Mouse (Mus musculus) testis, adult 2 months (tissue): ENCODE data around the gene Eed. TPM values are rescaled to one million over a fixed set of nuclear protein-coding genes. Genes with fewer than 3 reads are reported as not detected.
A peak's percentile ranks its signal among the peaks of the same experiment; 100 is the strongest.

Experiments
- H3K27ac ChIP-seq: fragments of 200-500 bp; 2 replicates; pipeline ENCODE4 v1.5.1; 2012; ENCODE audit warnings: low read depth, low read length; ENCODE audit not compliant: control insufficient read depth, insufficient read depth
- H3K27me3 ChIP-seq: fragments of 200-500 bp; 2 replicates; pipeline ENCODE4 v1.6.1; 2012; ENCODE audit warnings: mild to moderate bottlenecking, low read length, moderate library complexity; ENCODE audit not compliant: control insufficient read depth, insufficient read depth
- H3K36me3 ChIP-seq: fragments of 200-500 bp; 2 replicates; pipeline ENCODE4 v1.6.1; 2012; ENCODE audit warnings: mild to moderate bottlenecking, low read length; ENCODE audit not compliant: control insufficient read depth, insufficient read depth
- H3K4me1 ChIP-seq: fragments of 200-500 bp; 2 replicates; pipeline ENCODE4 v1.6.1; 2012; ENCODE audit warnings: low read length; ENCODE audit not compliant: control insufficient read depth, insufficient read depth
- H3K4me3 ChIP-seq: fragments of 200-500 bp; 2 replicates; pipeline ENCODE4 v1.5.1; 2012; ENCODE audit warnings: low read depth, mild to moderate bottlenecking, low read length, moderate library complexity, mixed read lengths; ENCODE audit not compliant: control insufficient read depth
- CTCF ChIP-seq: fragments of 200-500 bp; IDR thresholded peaks from 2 replicates; pipeline ENCODE4 v1.5.1; 2012; ENCODE audit warnings: low read depth, mild to moderate bottlenecking, inconsistent platforms, low read length, moderate library complexity; ENCODE audit not compliant: control insufficient read depth, insufficient read depth, insufficient replicate concordance
- POLR2A ChIP-seq: fragments of 200-500 bp; IDR thresholded peaks from 2 replicates; pipeline ENCODE4 v1.6.1; 2012; ENCODE audit warnings: low read depth, mild to moderate bottlenecking, inconsistent platforms, low read length, moderate library complexity; ENCODE audit not compliant: control insufficient read depth
- polyA plus RNA-seq: library from polyadenylated mRNA; depleted of rRNA; stranded (reverse); fragments of >200 nt; gene quantifications from 2 replicates; pipeline ENCODE4 v1.2.3, GENCODE M21; 2012

The Eed gene
- polyA plus RNA-seq, 1 experiment: 19.5 TPM

DNA sequence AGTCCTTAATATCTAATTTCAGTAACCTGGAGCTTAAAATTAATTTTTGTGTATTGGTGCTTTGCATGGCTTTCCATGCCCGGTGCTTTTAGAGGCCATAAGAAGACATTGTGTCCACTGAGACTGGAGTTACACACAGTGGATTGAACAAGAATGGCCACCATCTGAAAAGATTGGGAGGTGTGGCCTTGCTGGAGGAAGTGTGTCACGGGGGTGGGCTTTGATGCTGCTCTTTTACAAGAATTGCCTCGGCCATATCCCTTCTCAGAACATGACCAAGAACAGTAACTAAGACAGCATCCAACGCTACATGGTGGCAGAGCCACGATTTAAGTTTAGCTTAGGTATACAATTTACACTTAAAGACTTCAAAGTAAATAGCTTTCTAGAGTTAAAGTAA lies 26.5 kb downstream of the Eed start:
- Histone ChIP-seq H3K36me3 (no peaks in the 10 kb centered on the region), H3K4me1 (no peaks in the 10 kb centered on the region)
- TF ChIP-seq POLR2A (no peak), CTCF (no peak)

DNA sequence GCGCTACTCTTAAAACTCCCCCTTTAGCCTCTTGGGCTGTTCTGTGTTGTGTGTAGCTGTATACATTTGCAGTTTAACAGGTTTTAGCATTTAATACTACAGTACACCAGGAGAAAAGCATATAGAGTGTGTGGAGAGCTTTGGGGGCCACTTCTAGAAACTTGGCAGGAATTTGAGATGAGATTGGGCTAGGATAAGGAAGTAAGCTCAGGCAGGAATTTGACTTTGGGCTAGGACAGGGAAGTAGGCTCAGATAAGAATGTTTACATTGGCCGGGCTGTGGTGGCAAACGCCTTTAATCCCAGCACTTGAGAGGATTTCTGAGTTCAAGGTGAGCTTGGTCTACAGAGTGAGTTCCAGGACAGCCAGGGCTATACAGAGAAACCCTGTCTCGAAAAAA lies 31.4 kb downstream of the Eed start:
- Histone ChIP-seq H3K4me1 (no peaks in the 10 kb centered on the region), H3K36me3 (no peaks in the 10 kb centered on the region), H3K4me3 (no peak overlapping the region), H3K27ac (no peak overlapping the region), H3K27me3 (no peaks in the 10 kb centered on the region)
- TF ChIP-seq CTCF (no peak), POLR2A (no peak)

More for the DNA sequence above, 26.5 kb downstream of the Eed start:
- Histone ChIP-seq H3K27me3 (no peaks in the 10 kb centered on the region), H3K4me3 (no peak overlapping the region), H3K27ac (no peak overlapping the region)

DNA sequence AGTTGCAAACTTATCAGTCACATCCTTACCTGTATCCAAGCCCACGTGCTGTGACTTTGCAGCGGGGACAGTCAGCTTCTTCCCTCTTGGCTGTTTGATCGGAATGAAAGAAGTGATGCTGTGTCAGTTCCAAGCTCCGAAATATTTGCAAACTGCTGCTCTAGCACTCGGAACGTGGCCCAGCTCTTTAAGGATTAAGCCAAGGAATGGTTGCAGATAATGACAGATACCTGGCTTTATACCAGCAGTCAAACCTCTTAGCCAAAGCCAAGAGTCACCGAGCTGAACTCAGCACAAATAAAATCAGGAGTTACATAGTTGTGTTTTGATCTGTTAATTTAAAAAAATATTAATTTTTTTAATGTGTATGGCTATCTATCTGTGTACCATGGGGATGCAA lies 32.8 kb downstream of the Eed start:
- Histone ChIP-seq H3K4me3 (no peak overlapping the region), H3K36me3 (no peaks in the 10 kb centered on the region), H3K27me3 (no peaks in the 10 kb centered on the region), H3K4me1 (no peaks in the 10 kb centered on the region), H3K27ac (no peak overlapping the region)
- no peak for TF ChIP-seq CTCF
- TF ChIP-seq POLR2A: no peak

DNA sequence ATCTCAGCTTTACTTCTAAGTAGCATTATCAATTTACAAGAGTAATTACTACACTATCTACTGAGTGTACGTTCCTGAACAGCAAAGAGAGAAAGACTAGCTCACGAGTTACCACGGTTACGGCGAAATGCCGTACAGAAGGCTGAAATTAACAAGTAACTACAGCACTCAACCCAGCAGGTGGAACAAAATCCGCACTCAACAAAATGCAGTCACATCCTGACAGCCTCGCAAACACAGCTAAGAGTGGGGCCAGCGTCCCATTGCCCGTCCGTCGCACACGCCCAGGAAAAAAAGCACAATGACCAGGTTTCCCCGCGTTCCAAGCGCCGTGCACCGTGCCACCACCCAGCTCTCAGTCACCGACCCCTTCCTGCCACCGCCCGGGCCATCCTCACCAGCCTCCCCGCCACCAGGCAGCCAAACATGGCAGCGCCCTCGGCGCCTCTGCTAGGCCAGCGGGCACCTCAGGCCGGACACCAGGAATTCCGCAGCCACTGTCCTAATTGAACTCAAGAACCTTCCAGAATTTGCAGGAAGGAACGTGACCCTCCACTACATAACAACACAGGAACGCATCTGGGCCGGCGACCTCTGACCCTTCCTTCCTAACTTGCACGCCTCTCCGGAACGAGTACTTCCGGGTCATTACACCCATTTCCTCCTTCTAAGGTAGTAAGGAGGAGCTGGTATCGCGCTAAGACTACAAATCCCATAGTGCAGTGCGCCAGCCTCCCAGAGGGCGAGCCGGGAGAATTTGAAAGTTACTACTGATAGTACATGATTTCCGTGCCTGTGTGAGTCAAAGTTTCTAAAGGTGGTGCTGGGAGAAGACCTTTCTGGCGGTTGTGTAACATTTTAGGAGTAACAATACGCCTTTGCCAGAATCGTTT lies 40.0 kb downstream of the Eed start, which contains the start of gene Hikeshi:
Hikeshi (minus strand) TSS at position 634 of the 893 bp plus-strand sequence.
- H3K27me3 ChIP-seq: no peaks in the 10 kb centered on the region
- peak; percentile 61 for TF ChIP-seq POLR2A
- no peak for TF ChIP-seq CTCF
- peak within 1 kb of the TSS; percentile 80 for H3K4me3 ChIP-seq
- H3K4me1 ChIP-seq: peaks cover 2% of the 10 kb centered on the region; the same call in 1 of the 2 replicates
- H3K36me3 ChIP-seq: no peaks in the 10 kb centered on the region
- peak within 1 kb of the TSS; percentile 3 for H3K27ac ChIP-seq

DNA sequence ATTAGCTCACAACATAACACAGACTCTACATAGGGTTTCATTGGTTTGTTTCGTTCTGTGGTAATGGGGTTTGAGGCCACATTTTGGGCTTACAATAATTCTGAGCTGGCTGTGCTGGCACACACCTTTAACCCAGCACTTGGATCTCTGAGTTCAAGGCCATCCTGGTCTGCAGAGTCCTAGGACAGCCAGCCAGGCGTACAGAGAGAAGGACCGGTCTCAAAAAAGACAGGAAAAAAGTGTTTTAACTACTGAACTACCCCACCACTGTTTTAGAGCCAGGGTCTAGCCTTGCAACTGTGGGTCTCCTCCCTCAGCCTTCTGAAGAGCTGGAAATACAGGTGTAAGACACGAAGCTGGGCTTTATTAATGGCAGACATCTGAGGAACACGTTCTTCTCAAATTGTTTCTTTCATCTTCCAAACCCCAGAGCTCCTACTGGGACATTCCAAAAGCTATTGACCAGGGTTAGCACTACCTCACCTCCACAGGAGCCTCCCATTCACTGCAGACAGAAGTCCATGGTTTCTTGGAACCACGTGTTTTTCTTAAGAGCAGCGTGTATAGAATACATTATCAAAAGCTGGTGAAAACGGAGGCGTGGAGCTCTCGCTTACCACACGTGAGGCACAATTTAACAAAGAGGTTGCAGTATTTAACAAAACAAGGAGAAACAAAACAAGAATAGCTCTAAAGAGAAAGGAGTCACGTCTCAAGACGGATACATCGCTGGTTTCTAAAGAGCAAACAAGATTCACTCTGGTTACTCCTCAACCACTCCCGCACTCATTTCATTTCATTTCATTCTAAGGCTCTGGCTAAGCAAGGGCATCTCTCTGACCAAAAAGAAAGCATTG lies 41.1 kb downstream of the Eed start:
- TF ChIP-seq POLR2A (no peak), CTCF (no peak)
- Histone ChIP-seq H3K27me3 (no peaks in the 10 kb centered on the region), H3K27ac (peak overlapping the region; percentile 3; the same call in 1 of the 2 replicates), H3K4me3 (peak overlapping the region; percentile 50), H3K4me1 (peaks cover 2% of the 10 kb centered on the region; the same call in 1 of the 2 replicates), H3K36me3 (no peaks in the 10 kb centered on the region)

DNA sequence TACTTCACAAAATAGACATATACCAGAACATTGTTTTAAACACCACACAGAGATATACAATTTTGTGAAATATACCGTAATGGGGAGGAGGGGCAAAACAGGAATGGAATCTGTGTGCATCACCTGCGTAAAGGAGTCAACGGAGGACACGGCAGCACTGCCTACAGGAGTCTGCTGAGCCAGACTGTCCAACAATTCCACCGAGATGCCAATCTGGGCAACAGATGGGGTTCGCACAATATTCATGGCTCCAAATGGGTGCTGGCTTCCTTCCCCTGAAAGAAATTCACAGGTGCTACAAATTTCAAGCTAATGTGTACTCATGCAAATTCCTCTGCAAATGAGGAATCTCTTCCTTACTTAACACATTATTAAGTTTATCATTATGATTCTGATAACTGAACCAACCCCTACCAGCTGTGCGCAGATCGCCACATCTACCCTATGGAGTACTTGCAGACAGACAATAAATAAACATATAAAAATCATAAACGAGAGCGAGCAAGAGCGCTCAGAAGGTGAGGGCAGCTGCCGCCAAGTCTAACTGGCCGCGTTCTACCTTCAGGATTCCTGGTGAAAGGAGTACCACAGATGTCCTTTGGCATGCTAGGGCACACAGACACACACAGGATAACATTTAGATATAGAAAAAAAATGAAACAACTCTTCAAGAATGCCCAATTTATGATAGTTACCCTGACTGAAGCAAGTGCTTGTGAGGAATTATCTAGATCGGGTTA lies 57.2 kb downstream of the Eed start:
- no peaks in the 10 kb centered on the region for H3K36me3 ChIP-seq

More for the DNA sequence above, 57.2 kb downstream of the Eed start:
- H3K4me1 ChIP-seq: no peaks in the 10 kb centered on the region
- H3K27me3 ChIP-seq: no peaks in the 10 kb centered on the region
- H3K27ac ChIP-seq: no peak overlapping the region
- TF ChIP-seq CTCF (no peak), POLR2A (no peak)
- no peak overlapping the region for H3K4me3 ChIP-seq
